Mouse (Mus musculus) limb, embryonic 13.5 days (tissue): Measurements from ENCODE around the gene Sowaha. TPM values are rescaled to one million over a fixed set of nuclear protein-coding genes. Genes with fewer than 3 reads are reported as not detected.

Experiments
- ATAC-seq: fragments of 200-750 bp; cut with Nextera tagmentation; 2 replicates; pipeline ENCODE4 v1.8.0; 2017; ENCODE audit warnings: low read depth, moderate number of reproducible peaks, moderate TSS enrichment; ENCODE audit not compliant: low FRiP score
- H3K27ac ChIP-seq: fragments of 300-500 bp; sonication (generic); 2 replicates; pipeline ENCODE4 v1.5.1; 2015; ENCODE audit warnings: inconsistent platforms, mild to moderate bottlenecking, moderate library complexity
- H3K27me3 ChIP-seq: fragments of 300-500 bp; sonication (generic); 2 replicates; pipeline ENCODE4 v1.6.1; 2015; ENCODE audit warnings: mild to moderate bottlenecking, inconsistent platforms
- H3K36me3 ChIP-seq: fragments of 300-500 bp; sonication (generic); 2 replicates; pipeline ENCODE4 v1.6.1; 2015; ENCODE audit warnings: inconsistent platforms, mild to moderate bottlenecking, moderate library complexity
- H3K4me1 ChIP-seq: fragments of 300-500 bp; sonication (generic); 2 replicates; pipeline ENCODE4 v1.6.1; 2015; ENCODE audit warnings: inconsistent platforms
- H3K4me2 ChIP-seq: fragments of 300-500 bp; sonication (generic); replicated peaks from 2 replicates; pipeline ENCODE4 v1.6.1; 2015; ENCODE audit warnings: inconsistent platforms, mild to moderate bottlenecking, moderate library complexity
- H3K4me3 ChIP-seq: fragments of 300-500 bp; sonication (generic); 2 replicates; pipeline ENCODE4 v1.5.1; 2015; ENCODE audit warnings: moderate library complexity, mild to moderate bottlenecking, inconsistent platforms
- H3K9ac ChIP-seq: fragments of 300-500 bp; sonication (generic); 2 replicates; pipeline ENCODE4 v1.6.1; 2015; ENCODE audit warnings: mild to moderate bottlenecking, inconsistent platforms
- H3K9me3 ChIP-seq: fragments of 300-500 bp; sonication (generic); 2 replicates; pipeline ENCODE4 v1.6.1; 2016; ENCODE audit warnings: inconsistent platforms
- WGBS: fragments of 180-500 bp; shearing (Covaris S2); methylation state at CpG from one replicate; pipeline ENCODE4 v1.1.7; 2015; 5-methylcytosine and 5-hydroxymethylcytosine counted together
- polyA plus RNA-seq: library from polyadenylated mRNA; unstranded; fragments of >200 nt; fragmentation: Nextera tagmentation; extraction: Ambion mirVana; gene quantifications from 2 replicates; pipeline ENCODE4 v1.2.1, GENCODE M21; 2015

The Sowaha gene
- polyA plus RNA-seq, 1 experiment from 2014 or later = 0.17 TPM

DNA sequence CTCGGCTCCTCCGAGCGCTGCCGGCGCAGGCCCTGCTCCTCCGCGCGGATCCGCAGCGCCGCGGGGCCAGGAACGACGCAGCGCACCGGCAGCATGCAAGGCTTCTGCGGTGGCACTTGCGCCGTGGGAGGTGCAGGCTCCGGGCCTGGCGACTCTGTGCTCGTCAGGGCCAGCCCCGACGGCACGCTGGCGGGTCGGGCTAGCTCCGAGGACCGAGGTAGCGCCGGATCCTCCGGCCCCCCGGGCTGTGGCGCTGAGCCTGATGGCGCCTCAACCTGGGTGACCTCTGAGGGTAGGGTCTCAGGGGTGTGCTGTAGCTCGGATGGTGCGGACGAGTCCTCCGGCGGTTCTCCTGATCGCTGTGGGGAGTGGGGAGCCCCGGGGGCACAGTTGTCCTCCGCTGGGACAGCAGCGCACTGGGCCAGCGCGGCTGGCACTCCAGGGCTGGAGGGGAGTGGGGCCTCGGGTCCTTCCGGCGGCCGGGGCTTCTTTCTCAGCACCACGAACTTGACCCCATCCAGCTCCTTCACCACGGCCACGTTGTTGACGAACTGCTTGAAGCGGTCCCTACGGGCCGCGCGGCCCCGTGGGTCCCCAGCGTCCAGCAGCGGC is 797 bp downstream of the Sowaha start:
- Histone ChIP-seq H3K9me3 (no peaks in the 10 kb centered on the region), H3K36me3 (no peaks in the 10 kb centered on the region), H3K27ac (no peak overlapping the region), H3K27me3 (peaks cover 87% of the 10 kb centered on the region), H3K4me3 (peak overlapping the region; percentile 50), H3K4me2 (peak overlapping the region; percentile 83), H3K9ac (peak overlapping the region; percentile 48), H3K4me1 (peaks cover 20% of the 10 kb centered on the region)
- under 1% methylated on average over 62 of the region's 62 CpGs for WGBS
- no peak for ATAC-seq

DNA sequence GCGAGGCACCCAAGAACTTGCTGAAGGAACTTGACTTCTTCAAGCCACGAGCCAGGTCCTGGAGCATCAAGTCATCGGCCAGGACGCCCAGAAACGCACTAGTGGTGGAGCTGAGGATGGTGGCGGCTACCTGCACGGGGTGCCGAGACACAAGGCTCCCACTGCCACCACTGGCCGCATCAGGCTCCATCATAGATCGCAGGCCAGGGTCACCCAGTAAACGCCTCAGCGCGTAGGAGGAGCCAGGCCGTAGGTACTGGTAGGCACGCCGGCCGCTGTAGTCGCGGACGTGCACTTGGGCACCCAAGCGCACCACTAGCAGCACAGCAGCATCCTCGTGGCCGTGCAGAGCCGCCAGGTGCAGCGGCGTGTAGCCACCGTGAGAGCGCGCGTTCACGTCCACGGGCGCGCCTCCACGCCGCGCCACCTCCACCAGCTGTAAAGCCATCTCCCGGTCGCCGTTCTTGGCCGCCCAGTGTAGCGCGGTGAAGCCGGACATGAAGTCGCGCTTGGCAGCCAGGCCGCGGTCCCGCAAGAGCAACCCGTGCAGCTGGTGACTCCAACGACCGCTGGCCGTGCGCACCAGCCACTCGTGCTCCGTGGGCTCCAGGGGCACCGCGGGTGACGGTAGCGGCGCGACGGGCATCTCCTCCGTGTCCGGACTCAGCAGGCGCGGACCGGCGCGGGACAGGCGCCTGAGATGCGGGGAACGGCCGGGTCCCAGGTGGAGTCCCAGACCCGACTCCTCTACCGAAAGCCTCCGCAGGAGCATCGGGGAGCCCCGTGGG is 1.5 kb downstream of the Sowaha start:
- H3K27ac ChIP-seq = no peak overlapping the region
- peaks cover 20% of the 10 kb centered on the region for H3K4me1 ChIP-seq
- peak overlapping the region; percentile 48 for H3K9ac ChIP-seq
- no peak for ATAC-seq
- peaks cover 91% of the 10 kb centered on the region for H3K27me3 ChIP-seq
- no peaks in the 10 kb centered on the region for H3K36me3 ChIP-seq
- no peaks in the 10 kb centered on the region for H3K9me3 ChIP-seq
- WGBS = 6% methylated on average over 64 of the region's 79 CpGs
- H3K4me2 ChIP-seq = peak overlapping the region; percentile 83
- peak overlapping the region; percentile 50 for H3K4me3 ChIP-seq

DNA sequence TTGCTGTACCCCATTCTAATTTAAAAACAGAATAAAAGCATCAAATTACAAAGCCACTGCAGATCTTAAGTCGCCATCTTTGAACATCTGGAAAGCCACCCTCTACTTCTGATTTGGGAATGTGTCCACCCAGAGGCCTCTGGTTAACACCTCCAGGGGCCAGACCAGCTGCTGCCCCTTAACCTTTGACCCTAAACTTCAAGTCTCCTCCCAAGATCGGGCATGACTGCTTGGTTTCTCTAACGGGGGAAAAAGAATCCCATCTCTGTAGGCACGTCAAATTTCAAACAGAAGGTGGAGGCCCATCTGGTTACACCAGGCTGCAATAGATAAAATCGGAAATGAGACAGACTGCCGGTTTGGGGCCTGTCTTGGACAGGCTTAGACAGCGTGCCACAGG is 2.2 kb downstream of the Sowaha start:
- Histone ChIP-seq H3K27ac (no peak overlapping the region), H3K4me3 (no peak overlapping the region), H3K36me3 (no peaks in the 10 kb centered on the region), H3K9me3 (no peaks in the 10 kb centered on the region), H3K4me1 (peaks cover 20% of the 10 kb centered on the region), H3K4me2 (no peak overlapping the region), H3K9ac (no peak overlapping the region), H3K27me3 (peaks cover 88% of the 10 kb centered on the region)
- ATAC-seq = no peak
- WGBS = 14% methylated on average over 7 of the region's 7 CpGs

DNA sequence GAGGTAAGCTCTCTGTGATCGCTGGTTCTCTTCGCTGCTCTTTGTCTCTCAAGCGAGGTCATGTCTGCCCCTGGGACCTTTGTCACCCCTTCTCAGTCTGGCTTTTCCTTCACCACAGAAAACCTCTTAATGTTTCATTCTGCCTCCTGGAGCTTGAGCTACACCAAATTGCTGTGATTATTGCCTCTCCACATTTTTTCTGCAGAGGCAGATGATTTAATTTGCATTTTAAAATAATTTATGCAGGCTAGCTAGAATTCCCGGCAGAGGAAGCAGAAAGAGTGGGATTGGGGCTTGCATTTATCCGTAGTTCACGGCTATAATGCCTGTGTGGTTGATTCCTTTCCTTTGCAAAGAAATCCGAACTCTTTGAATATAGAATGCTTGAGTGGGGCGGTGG is 4.5 kb downstream of the Sowaha start:
- ATAC-seq = no peak
- Histone ChIP-seq H3K27ac (no peak overlapping the region), H3K4me3 (no peak overlapping the region), H3K4me2 (no peak overlapping the region), H3K27me3 (peaks cover 89% of the 10 kb centered on the region), H3K4me1 (peaks cover 26% of the 10 kb centered on the region), H3K9me3 (no peaks in the 10 kb centered on the region), H3K9ac (no peak overlapping the region), H3K36me3 (no peaks in the 10 kb centered on the region)
- 33% methylated on average over 8 of the region's 8 CpGs for WGBS

DNA sequence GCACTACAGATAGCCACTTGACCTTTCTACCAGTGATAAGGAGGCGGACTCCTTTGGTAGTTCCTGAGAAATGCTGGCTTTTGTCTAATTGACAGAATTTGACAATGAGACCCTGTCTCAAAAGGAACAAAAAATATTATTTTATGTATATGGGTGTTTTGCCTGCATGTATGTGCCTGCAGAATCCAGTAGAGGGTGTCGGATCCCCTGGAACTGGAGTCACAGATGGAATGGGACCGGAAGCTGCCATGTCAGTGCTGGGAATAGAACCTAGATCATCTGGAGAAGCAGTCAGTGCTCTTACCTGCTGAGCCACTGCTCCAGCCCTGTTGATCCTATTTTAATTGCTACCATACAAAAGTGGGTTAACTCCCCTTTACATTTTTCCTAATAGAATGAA is 7.4 kb downstream of the Sowaha start:
- H3K27me3 ChIP-seq = peaks cover 72% of the 10 kb centered on the region
- WGBS = 74% methylated on average over 3 of the region's 3 CpGs
- no peaks in the 10 kb centered on the region for H3K9me3 ChIP-seq
- H3K4me1 ChIP-seq = peaks cover 20% of the 10 kb centered on the region
- no peak overlapping the region for H3K9ac ChIP-seq
- no peak overlapping the region for H3K4me2 ChIP-seq
- ATAC-seq = no peak
- H3K27ac ChIP-seq = no peak overlapping the region
- H3K36me3 ChIP-seq = no peaks in the 10 kb centered on the region
- no peak overlapping the region for H3K4me3 ChIP-seq

DNA sequence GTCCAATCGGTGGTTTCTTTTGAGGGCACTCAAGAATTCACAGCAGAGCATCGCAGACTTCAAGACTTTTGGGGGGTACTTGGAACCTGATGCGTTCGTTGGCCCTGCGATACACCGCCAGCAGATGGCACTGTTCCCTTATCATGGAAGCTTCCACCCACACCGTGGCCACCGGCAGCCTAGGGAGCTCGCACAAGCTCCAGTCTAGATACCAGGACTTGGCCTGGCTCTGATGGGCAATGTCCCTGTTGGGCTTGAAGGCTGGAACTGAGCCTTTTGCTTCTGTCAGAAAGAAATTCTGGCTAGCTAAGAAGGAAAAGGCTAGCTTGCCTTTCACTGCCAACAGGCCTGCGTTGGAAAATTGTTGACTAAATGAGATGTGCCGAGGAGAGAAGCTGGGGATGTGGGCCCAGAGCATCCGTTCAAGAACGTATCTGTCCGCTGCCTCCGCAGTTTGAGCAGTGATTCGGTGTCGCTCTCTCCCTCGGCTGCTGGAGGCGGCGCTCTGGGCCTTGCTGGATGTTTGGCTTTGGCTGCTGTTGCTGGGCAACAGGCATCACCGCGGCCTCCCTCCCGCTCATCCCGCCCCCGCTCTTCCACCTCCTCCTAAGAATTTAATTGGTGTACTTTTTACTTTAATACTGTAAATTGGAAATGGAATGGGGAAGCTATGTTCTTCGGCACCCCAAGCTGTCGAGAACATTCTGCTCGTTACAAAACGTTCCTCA is 9.9 kb downstream of the Sowaha start, which contains the start of gene Gm9837:
Gene Gm9837 (minus strand): TSS at position 512 of the 728 bp plus-strand sequence.
- Histone ChIP-seq H3K9ac (peak within 1 kb of the TSS; percentile 19; the same call in 1 of the 2 replicates), H3K36me3 (0 out of 2 replicates have a peak, but pooled peaks cover 6% of the 10 kb centered on the region), H3K9me3 (no peaks in the 10 kb centered on the region), H3K27ac (peak within 1 kb of the TSS; percentile 62), H3K27me3 (peaks cover 73% of the 10 kb centered on the region), H3K4me3 (peak within 1 kb of the TSS; percentile 29), H3K4me1 (peaks cover 29% of the 10 kb centered on the region), H3K4me2 (peak within 1 kb of the TSS; percentile 62)
- 3% methylated on average over 29 of the region's 29 CpGs for WGBS
- ATAC-seq = peak; percentile 85

DNA sequence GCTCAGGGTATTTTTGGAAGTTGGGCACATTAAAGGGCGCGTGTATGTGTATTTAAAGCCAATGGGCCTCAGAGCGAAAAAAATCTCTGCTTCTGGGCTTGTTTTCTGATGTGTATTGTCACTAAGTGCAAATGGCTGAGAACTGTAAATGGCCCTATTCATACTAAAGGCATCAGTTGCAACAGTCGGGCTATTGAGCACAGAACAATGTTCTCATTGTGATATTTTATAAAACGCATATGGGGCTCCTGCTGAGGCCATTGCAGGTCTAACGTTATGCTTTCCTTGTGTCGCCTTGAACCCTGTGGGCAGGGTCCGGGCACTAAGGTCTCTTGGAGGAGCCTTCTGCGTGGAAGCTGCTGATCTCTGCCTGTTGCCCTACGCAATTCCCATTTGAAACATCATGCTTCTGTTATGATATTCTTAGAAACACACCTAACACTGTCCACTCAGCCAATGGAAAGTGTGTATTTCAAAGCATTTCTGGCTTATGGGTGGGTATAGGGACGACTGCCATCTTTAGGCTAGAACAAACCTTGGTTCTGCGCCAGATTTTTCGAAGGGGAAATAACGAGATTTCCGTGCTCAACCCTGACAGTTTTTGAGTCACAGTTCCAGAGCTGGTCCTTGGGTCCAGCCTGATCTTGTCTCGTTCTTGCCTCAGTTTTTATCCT is 10.6 kb downstream of the Sowaha start:
- Histone ChIP-seq H3K9ac (no peak overlapping the region), H3K4me2 (peak overlapping the region; percentile 62), H3K27ac (peak overlapping the region; percentile 67), H3K9me3 (peaks cover 2% of the 10 kb centered on the region; the same call in 1 of the 2 replicates), H3K36me3 (peaks cover 11% of the 10 kb centered on the region; the same call in 1 of the 2 replicates), H3K4me1 (peaks cover 29% of the 10 kb centered on the region), H3K27me3 (peaks cover 73% of the 10 kb centered on the region), H3K4me3 (peak overlapping the region; percentile 22; the same call in 1 of the 2 replicates)
- WGBS = 33% methylated on average over 16 of the region's 16 CpGs
- ATAC-seq = no peak

DNA sequence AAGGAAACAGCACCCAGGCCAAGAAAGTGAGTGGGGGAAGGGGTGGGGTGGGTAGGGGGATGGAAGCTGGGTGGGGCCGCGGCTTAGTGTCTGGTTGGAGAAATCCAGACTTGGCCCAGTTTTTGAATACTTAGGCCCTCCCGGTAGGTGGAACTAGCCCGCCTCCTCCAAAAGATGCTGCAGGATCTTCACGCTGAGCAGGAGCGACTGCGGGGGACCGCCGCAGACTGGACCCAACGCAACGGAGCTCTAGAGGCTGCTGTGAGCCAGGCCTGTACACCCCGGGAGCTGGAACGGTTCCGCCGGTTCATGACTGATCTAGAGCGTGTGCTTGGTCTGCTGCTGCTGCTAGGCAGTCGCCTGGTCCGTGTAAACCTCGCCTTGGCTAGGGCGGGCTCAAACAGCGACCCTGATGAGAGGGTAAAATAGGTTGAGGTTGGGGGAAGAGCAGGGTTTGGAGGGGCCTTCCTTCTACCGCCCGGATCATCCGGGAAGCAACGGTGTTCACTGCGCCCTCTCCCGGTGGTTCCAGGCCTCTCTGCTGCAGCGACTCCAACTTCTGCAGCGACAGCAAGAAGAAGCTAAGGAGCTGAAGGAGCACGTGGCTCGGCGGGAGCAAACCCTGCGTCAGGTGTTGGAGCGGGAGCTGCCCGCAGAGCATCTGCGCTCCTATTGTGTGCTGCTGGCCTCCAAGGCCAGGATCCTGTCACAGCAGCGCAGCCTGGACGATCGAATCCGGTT is 13.7 kb downstream of the Sowaha start:
- H3K36me3 ChIP-seq = peaks cover 12% of the 10 kb centered on the region; the same call in 1 of the 2 replicates
- 9% methylated on average over 40 of the region's 40 CpGs for WGBS
- peak; percentile 48 for ATAC-seq
- H3K9ac ChIP-seq = peak overlapping the region; percentile 58
- H3K4me3 ChIP-seq = peak overlapping the region; percentile 36
- H3K27me3 ChIP-seq = peaks cover 80% of the 10 kb centered on the region
- peaks cover 45% of the 10 kb centered on the region for H3K4me1 ChIP-seq
- peak overlapping the region; percentile 60 for H3K4me2 ChIP-seq
- peaks cover 3% of the 10 kb centered on the region; the same call in 1 of the 2 replicates for H3K9me3 ChIP-seq
- no peak overlapping the region for H3K27ac ChIP-seq

DNA sequence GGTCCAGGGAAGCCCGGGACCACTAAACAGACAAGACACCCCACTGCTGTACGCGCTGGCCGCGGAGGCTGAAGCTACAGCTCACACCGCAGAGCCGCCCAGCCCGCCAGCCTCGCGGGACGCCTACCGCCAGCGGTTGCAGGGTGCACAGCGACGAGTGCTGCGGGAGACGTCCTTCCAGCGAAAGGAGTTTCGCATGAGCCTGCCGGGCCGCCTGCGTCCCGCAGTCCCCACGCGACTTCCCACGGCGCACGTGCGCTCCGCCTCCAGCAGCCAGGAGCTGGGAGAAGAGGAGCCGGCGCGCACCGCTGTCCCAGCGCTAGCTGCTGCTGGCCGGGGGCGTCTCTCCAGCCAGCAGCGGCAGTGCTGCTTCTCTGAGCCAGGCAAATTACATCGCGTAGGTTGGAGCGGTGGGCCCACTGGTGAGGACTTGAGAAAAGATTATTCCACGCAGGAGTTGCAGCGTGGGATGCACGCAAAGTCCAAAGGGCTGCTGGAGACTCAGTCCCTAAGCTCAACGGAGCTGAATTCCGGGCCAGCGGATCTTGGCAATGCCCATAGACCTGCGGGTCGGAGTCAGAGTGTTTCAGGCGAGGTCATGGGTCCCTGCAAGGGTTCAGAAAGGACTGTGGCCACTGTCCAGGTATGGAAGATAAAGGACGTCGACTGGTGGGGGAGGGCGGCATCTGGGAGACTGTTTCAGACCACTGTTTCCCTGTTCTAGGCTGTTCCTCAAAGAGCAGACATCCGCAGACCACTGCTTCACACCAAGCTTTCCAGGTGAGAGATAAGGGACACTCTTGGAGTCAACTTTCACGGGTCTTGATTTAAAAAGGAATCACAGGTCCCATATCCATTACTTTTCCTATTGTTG is 16.3 kb downstream of the Sowaha start:
- WGBS = 7% methylated on average over 55 of the region's 55 CpGs
- Histone ChIP-seq H3K9me3 (peaks cover 3% of the 10 kb centered on the region; the same call in 1 of the 2 replicates), H3K27ac (no peak overlapping the region), H3K4me1 (peaks cover 25% of the 10 kb centered on the region), H3K9ac (peak overlapping the region; percentile 51), H3K27me3 (peaks cover 81% of the 10 kb centered on the region), H3K4me2 (peak overlapping the region; percentile 73), H3K36me3 (peaks cover 12% of the 10 kb centered on the region; the same call in 1 of the 2 replicates), H3K4me3 (peak overlapping the region; percentile 41)
- ATAC-seq = 0 out of 2 replicates have a peak, but pooled peaks have one; percentile 38

DNA sequence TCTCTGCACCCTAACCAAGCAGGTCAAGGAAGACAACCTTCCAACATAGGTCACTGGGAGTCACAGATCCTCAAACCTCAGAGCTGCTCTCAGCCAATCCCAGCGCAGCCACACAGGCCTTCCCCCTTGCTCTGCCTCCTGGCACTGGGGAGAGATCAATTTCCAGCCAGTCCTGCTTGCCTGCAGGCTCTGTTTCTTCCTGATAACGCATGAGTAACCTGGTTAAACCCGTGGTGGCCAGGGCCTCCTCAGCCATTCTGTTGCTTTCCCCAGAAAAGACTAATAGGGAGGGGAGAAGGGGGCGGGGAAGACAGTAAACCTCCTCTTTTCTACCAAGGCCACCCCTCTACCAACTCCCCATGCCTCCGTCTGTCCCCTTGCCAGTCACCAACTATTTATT is 18.3 kb downstream of the Sowaha start:
- H3K27me3 ChIP-seq = peaks cover 76% of the 10 kb centered on the region

More for the DNA sequence above, 18.3 kb downstream of the Sowaha start:
- H3K9me3 ChIP-seq = peaks cover 3% of the 10 kb centered on the region; the same call in 1 of the 2 replicates
- H3K27ac ChIP-seq = no peak overlapping the region
- peaks cover 24% of the 10 kb centered on the region for H3K4me1 ChIP-seq
- no peak overlapping the region for H3K4me2 ChIP-seq
- H3K9ac ChIP-seq = no peak overlapping the region
- H3K4me3 ChIP-seq = no peak overlapping the region
- 31% methylated on average over 5 of the region's 5 CpGs for WGBS
- H3K36me3 ChIP-seq = peaks cover 12% of the 10 kb centered on the region; the same call in 1 of the 2 replicates
- ATAC-seq = no peak
